Mouse (Mus musculus): ENCODE measurements around the gene Fbxl13.
A peak's percentile ranks its signal among the peaks of the same experiment; 100 is the strongest.
"Not testable (repeated sequence)": the region's sequence is repeated elsewhere in the genome, so short reads cannot be mapped to it uniquely, and the experiment has no call there.

The Fbxl13 gene

GRCm38 (mm10) chr5:21651885-21652612 is 6.6 kb upstream of the Fbxl13 start:
- no peak for DNase-seq

GRCm38 (mm10) chr5:21650736-21651135 is 5.3 kb upstream of the Fbxl13 start:
- no peak for DNase-seq

- DNase-seq, result no peak
These were observed 678 bp upstream of the Fbxl13 start for GRCm38 (mm10) chr5:21646133-21646491.

- DNase-seq, result no peak
These were observed 469 bp downstream of the Fbxl13 start for GRCm38 (mm10) chr5:21644891-21645438.

GRCm38 (mm10) chr5:21643606-21644005 is 1.8 kb downstream of the Fbxl13 start:
- DNase-seq, result no peak

- DNase-seq, result peak in 1 of 2 experiments; percentile 36
These were observed 4.5 kb downstream of the Fbxl13 start for GRCm38 (mm10) chr5:21640961-21641360.

GRCm38 (mm10) chr5:21625916-21626315 is 19.5 kb downstream of the Fbxl13 start:
- no peak for DNase-seq

GRCm38 (mm10) chr5:21616450-21617009 is 28.9 kb downstream of the Fbxl13 start:
- DNase-seq, result no peak

GRCm38 (mm10) chr5:21614299-21614698 is 31.1 kb downstream of the Fbxl13 start:
- DNase-seq, result not testable (repeated sequence)

GRCm38 (mm10) chr5:21610996-21611395 is 34.4 kb downstream of the Fbxl13 start:
- no peak for DNase-seq

- DNase-seq, result no peak
These were observed 36.8 kb downstream of the Fbxl13 start for GRCm38 (mm10) chr5:21608311-21609304.

- DNase-seq, result peak in 1 of 2 experiments; percentile 25
These were observed 39.5 kb downstream of the Fbxl13 start for GRCm38 (mm10) chr5:21605936-21606335.

- peak in 1 of 2 experiments; percentile 18 for DNase-seq
These were observed 45.5 kb downstream of the Fbxl13 start for GRCm38 (mm10) chr5:21599961-21600360.

GRCm38 (mm10) chr5:21599536-21599935 is 45.9 kb downstream of the Fbxl13 start:
- DNase-seq, result peak; percentile 18 to 68

GRCm38 (mm10) chr5:21593201-21593709 is 52.2 kb downstream of the Fbxl13 start:
- DNase-seq, result no peak

GRCm38 (mm10) chr5:21592106-21592505 is 53.3 kb downstream of the Fbxl13 start:
- no peak for DNase-seq

GRCm38 (mm10) chr5:21588220-21588619 is 57.2 kb downstream of the Fbxl13 start:
- DNase-seq, result no peak

GRCm38 (mm10) chr5:21587683-21588082 is 57.8 kb downstream of the Fbxl13 start:
- DNase-seq, result no peak

GRCm38 (mm10) chr5:21586763-21587162 is 58.7 kb downstream of the Fbxl13 start:
- DNase-seq, result peak in 1 of 2 experiments; percentile 47

GRCm38 (mm10) chr5:21578136-21578535 is 67.3 kb downstream of the Fbxl13 start:
- no peak for DNase-seq

- no peak for DNase-seq
These were observed 70.3 kb downstream of the Fbxl13 start for GRCm38 (mm10) chr5:21575210-21575550.

- no peak for DNase-seq
These were observed 70.8 kb downstream of the Fbxl13 start for GRCm38 (mm10) chr5:21574386-21575209.

Measured in kidney, adult 8-10 months (tissue).